Mouse (Mus musculus) leukemia stem cell, adult 10-12 weeks (primary cell): ENCODE measurements around the gene Olfr470. TPM values are rescaled to one million over a fixed set of nuclear protein-coding genes. Genes with fewer than 3 reads are reported as not detected.

Experiments used
- polyA plus RNA-seq: library from polyadenylated mRNA; stranded (reverse); fragments of >175 nt; gene quantifications from 2 replicates; pipeline ENCODE4 v1.2.3, GENCODE M21; 2012; ENCODE audit warnings: low replicate concordance

Olfr470 gene
- not detected in 2 replicates for polyA plus RNA-seq

GRCm38 (mm10) chr7:107847390-107847789 is at the start of gene Olfr470:
Olfr470 (minus strand) TSS chr7:107847490.

DNA sequence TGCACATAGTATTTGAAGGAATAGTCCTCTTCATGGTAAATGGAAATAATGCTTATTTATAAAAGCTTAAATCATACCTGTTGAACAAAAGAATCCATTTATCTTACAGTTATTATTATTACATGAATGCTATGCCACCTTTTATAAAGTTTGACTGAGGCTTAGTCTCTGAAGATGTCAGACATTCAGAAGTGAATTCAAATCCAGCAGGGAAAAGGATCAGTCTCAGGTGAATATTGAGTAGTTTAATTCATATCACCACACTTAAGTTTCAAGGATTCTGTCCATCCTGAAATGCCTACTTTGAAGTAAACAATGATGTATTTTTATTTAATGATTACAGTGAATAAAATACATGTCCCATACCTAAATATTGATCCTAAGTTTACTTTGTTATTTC is 21.8 kb downstream of the Olfr470 start, which contains the start of gene Olfr469:
Gene Olfr469 (minus strand): TSS at position 101 of the 400 bp plus-strand sequence.

GRCm38 (mm10) chr7:107811963-107812362 is 35.3 kb downstream of the Olfr470 start, which contains the start of gene Olfr467:
Olfr467 (plus strand) TSS chr7:107812263.

DNA sequence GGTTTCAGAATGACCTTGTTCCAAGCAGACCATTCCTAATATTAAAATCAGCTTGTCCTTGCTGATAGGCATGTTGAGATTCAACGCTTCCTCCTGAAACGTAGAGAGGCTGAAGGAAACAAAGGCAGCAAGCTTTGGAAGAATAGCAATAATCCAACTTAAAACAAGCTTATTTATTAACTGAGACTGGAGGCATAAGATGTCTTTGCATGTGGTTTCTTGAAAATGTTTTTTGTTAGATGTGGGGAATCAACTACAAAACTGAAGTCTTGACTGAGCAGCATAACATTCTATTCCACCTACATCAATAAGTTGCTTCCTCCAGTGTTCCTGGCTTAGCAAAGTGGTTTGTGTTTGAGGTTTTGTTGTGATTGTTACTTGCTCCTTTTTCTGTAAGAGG is 46.2 kb downstream of the Olfr470 start, which contains the start of gene Ovch2:
Gene Ovch2 (minus strand): TSS at position 101 of the 400 bp plus-strand sequence.

Other genes starting within 250 kb of the Olfr470 start
- not detected in 2 replicates for gene 5330417H12Rik, start 222.3 kb downstream of the Olfr470 start, polyA plus RNA-seq
- 0.06 TPM in 1 of 2 replicates, not detected in the other for gene Cyb5r2, start 89.5 kb downstream of the Olfr470 start, polyA plus RNA-seq
- not detected in 2 replicates for gene Ovch2, start 46.3 kb downstream of the Olfr470 start, polyA plus RNA-seq
- not detected in 2 replicates for gene Olfr467, start 35.2 kb downstream of the Olfr470 start, polyA plus RNA-seq
- not detected in 2 replicates for gene Olfr469, start 21.9 kb downstream of the Olfr470 start, polyA plus RNA-seq
- not detected in 2 replicates for gene Olfr472, start 50.4 kb upstream of the Olfr470 start, polyA plus RNA-seq
- gene Olfr473, start 83.0 kb upstream of the Olfr470 start, polyA plus RNA-seq, result not detected in 2 replicates
- gene Olfr474, start 107.2 kb upstream of the Olfr470 start, polyA plus RNA-seq, result not detected in 2 replicates
- not detected in 2 replicates for gene Olfr476, start 117.3 kb upstream of the Olfr470 start, polyA plus RNA-seq
- not detected in 2 replicates for gene Olfr477, start 139.2 kb upstream of the Olfr470 start, polyA plus RNA-seq
- not detected in 2 replicates for gene Olfr478, start 186.5 kb upstream of the Olfr470 start, polyA plus RNA-seq
- gene Olfr479, start 203.2 kb upstream of the Olfr470 start, polyA plus RNA-seq, result not detected in 2 replicates
- not detected in 2 replicates for gene Olfr480, start 219.9 kb upstream of the Olfr470 start, polyA plus RNA-seq
- 0.03 TPM in 1 of 2 replicates, not detected in the other for gene Olfr481, start 232.4 kb upstream of the Olfr470 start, polyA plus RNA-seq